Mouse (Mus musculus) midbrain, embryonic 10.5 days (tissue): Measurements from ENCODE around the gene Hpcal1. TPM values are rescaled to one million over a fixed set of nuclear protein-coding genes. Genes with fewer than 3 reads are reported as not detected.
"Not testable (repeated sequence)": the region's sequence is repeated elsewhere in the genome, so short reads cannot be mapped to it uniquely, and the experiment has no call there.

Experiments used
- DNase-seq: peaks from one replicate; pipeline ENCODE4 v3.0.0-alpha.2; 2017; ENCODE audit warnings: low spot score
- H3K27ac ChIP-seq: fragments of 300-500 bp; sonication (generic); replicated peaks from 2 replicates; pipeline ENCODE4 v1.5.1; 2016; ENCODE audit warnings: mild to moderate bottlenecking
- H3K27me3 ChIP-seq: fragments of 300-500 bp; sonication (generic); 2 replicates; pipeline ENCODE4 v1.6.1; 2016; ENCODE audit warnings: low read depth, mild to moderate bottlenecking; ENCODE audit not compliant: poor library complexity, severe bottlenecking
- H3K36me3 ChIP-seq: fragments of 300-500 bp; sonication (generic); 2 replicates; pipeline ENCODE4 v1.6.1; 2016; ENCODE audit warnings: mild to moderate bottlenecking, moderate library complexity
- H3K4me1 ChIP-seq: fragments of 300-500 bp; sonication (generic); 2 replicates; pipeline ENCODE4 v1.6.1; 2016
- H3K4me3 ChIP-seq: fragments of 300-500 bp; sonication (generic); 2 replicates; pipeline ENCODE4 v1.5.1; 2016; ENCODE audit warnings: mild to moderate bottlenecking, moderate library complexity
- H3K9me3 ChIP-seq: fragments of 300-500 bp; sonication (generic); replicated peaks from 2 replicates; pipeline ENCODE4 v1.6.1; 2016; ENCODE audit warnings: mild to moderate bottlenecking
- WGBS: fragments of 180-500 bp; shearing (Covaris S2); methylation state at CpG from one replicate; pipeline ENCODE4 v1.1.7; 2016; 5-methylcytosine and 5-hydroxymethylcytosine counted together
- polyA plus RNA-seq: library from polyadenylated mRNA; unstranded; fragments of >200 nt; fragmentation: Nextera tagmentation; extraction: Ambion mirVana; gene quantifications from 2 replicates; pipeline ENCODE4 v1.2.1, GENCODE M21; 2016

Hpcal1 gene
- polyA plus RNA-seq, 1 experiment from 2014 or later: 41.9 TPM

DNA sequence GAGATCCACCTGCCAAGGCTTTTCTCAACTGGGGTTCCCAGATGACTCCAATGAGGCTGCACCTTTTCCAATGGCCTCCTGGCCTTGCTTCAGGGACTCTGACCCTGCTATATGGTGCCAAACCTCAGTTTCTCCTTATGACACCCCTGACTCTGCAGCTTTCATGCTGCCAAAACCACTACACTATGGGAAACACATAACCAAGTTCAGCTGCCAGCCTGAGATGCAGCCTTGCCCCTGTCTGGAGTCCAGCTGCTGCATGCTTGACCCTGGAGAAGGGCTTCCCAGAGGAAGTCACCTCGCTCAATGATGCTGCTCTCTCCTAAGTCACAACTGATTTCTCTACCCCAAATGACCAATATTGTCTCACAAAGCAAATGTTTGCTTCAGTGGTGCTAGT is 102.1 kb downstream of the Hpcal1 start:
- H3K9me3 ChIP-seq: no peaks in the 10 kb centered on the region
- H3K36me3 ChIP-seq: peaks cover 21% of the 10 kb centered on the region
- H3K4me3 ChIP-seq: no peak overlapping the region
- no peak overlapping the region for H3K27ac ChIP-seq
- no peaks in the 10 kb centered on the region for H3K4me1 ChIP-seq
- DNase-seq: no peak
- H3K27me3 ChIP-seq: no peaks in the 10 kb centered on the region
- 84% methylated on average over 1 of the region's 1 CpGs for WGBS

DNA sequence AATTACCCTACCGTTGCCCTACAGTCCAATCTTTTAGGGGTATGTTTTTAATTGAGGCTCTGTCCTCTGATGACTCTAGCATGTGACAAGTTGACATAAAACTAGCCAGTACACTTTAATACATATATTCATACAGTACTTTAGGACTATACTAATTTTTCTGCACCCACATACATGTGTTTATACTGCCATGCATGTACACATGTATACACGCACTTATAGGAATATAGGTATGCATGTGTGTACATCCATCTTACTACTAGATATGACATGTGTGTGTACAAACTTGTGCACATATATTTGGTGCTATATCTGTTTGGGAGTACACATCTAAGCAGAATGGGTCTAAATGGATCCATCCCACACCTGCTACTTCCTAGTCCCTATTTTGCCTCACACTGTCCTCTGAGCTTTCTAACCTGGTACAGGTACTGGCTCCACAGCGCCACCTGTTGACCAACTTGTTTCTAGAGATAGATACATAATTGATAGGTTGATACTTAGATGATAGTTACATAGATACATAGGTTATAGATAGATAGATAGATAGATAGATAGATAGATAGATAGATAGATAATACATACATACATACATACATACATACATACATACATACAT is 105.1 kb downstream of the Hpcal1 start:
- Histone ChIP-seq H3K36me3 (peaks cover 12% of the 10 kb centered on the region), H3K9me3 (no peaks in the 10 kb centered on the region), H3K4me3 (no peak overlapping the region), H3K27me3 (no peaks in the 10 kb centered on the region), H3K4me1 (no peaks in the 10 kb centered on the region), H3K27ac (no peak overlapping the region)
- 67% methylated on average over 3 of the region's 3 CpGs for WGBS
- DNase-seq: peak; percentile 32

DNA sequence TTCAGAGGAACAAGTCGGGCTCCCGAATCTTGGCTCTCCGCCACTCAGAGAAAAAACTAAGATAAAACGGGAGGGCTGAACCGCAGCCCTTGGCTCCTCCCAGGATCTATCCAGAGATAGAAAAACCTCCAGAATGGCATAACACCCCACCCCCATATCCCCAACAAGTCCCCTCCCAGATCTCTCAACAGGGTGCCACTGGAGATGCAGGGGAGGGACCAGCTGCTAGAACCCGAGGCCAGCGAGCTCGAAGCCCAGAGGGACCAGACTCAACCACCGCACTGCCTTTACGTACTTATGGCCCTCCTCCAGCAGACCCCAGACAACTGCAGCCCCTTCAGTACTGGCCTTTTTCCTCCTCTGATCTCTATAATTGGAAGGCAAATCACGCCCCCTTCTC is 107.6 kb downstream of the Hpcal1 start:
- DNase-seq, H3K4me1 ChIP-seq, H3K36me3 ChIP-seq, H3K27ac ChIP-seq, H3K27me3 ChIP-seq, H3K9me3 ChIP-seq, H3K4me3 ChIP-seq: not testable (repeated sequence)
- WGBS: 94% methylated on average over 11 of the region's 11 CpGs

DNA sequence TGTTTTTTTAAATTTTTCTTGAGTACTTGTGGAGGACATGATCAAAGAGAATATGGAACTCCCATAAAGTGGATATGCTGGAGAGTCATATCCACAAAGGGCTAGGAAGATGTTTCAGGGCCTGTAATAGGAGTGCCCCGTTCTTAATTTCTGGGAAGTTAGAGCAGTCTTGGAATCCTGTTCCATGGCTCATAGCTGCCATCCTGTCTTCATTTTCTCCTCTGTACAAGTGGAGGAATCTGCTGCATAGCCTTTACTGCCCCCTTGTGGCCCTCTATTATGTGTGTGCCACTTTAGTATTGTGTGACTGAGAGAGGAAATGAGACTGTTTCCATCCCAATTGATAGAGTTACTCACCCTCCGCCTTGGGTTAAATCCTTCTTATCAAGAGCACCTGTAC is 117.9 kb downstream of the Hpcal1 start:
- DNase-seq: peak; percentile 60
- Histone ChIP-seq H3K27ac (no peak overlapping the region), H3K4me3 (no peak overlapping the region), H3K27me3 (no peaks in the 10 kb centered on the region), H3K4me1 (no peaks in the 10 kb centered on the region), H3K9me3 (no peaks in the 10 kb centered on the region), H3K36me3 (no peaks in the 10 kb centered on the region)
- 42% methylated on average over 2 of the region's 2 CpGs for WGBS

DNA sequence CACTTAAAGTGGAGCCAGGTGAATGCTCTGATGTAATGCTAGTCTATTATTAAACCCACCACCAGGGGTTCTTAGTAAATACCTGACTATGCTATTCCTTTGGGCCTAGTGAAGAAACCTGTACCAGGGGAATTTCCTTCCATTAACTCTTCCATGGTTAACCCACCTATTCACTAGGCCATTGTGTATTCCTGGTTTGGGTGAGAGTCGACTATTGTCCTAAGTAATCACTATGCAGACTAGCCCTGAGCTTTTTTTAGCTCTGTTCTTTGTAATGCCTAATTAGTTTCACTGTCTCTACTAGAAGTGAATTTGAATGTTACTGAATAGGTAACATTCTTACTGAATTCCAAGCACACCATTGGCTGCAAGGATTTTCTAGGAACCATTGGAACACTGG is 144.6 kb downstream of the Hpcal1 start:
- not testable (repeated sequence) for H3K27ac ChIP-seq, H3K27me3 ChIP-seq, H3K9me3 ChIP-seq, H3K4me1 ChIP-seq, H3K4me3 ChIP-seq, H3K36me3 ChIP-seq, DNase-seq
- WGBS: 86% methylated on average over 1 of the region's 1 CpGs

Other genes starting within 250 kb of the Hpcal1 start
- 269 and 305 TPM in 2 replicates for gene Odc1, start 146.1 kb upstream of the Hpcal1 start, polyA plus RNA-seq